Mouse (Mus musculus): ENCODE results near the gene Hnrnpk. TPM values are rescaled to one million over a fixed set of nuclear protein-coding genes. Genes with fewer than 3 reads are reported as not detected.

Hnrnpk gene
- total RNA-seq (2023), result 1,173 TPM

DNA sequence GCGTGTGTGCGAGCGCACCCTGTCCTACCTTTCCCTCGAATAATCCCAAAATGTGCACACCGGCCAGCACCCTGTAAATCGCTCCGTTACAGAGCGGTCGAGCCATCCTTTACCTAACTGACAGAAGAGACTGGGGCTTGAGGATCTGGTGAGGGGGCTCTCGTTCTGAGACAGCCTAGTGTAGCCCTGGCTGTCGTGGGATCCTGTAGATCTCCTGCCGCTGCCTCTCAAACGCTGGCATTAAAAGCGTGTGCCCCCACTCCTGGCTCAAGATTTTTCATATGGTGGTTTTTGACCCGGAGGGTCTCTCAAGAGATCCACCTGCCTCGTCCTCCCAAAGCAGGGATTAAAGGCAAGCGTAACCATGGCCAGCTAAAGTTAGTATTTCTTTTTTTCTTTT lies at the start of gene Hnrnpk:
Hnrnpk (minus strand) TSS at position 101 of the 400 bp plus-strand sequence.

DNA sequence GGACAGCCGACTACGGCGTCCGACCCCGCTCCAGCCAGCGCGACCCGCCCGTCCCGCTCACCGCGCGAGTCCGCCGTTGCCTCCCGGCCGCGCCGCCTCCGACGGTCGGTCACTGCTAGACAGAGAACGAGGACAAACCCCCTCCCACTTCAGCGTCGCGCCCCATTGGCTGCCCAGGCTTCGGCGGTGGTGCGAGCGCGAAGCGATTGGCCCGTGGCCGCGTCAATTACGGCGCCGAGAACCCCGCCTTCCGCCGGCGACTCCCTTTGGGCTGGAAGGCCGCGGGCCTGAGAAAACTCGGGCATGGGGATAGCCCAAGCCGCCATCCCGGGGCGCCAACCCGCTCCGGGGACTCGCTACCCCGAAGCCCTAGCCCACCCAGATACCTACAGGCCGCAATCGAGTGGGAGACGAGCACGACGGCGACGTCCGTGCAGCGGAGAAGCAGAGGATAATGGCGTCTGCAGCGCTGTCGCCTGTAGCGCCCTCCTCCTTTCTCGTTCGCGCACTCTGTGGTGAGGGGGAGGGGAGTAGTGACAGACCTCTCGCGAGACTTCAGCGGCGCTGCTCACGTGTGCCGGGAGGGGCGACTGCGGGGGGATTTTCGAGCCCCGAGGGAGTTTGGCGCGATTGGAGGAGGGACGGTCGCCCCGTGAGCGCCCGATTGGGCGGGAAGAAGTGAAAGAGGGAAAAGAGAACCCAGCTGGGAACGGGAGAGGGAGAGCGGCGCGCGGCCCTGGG lies 970 bp downstream of the Hnrnpk start, which contains the start of gene Rmi1:
Rmi1 (plus strand) TSS at position 246 of the 741 bp plus-strand sequence.

DNA sequence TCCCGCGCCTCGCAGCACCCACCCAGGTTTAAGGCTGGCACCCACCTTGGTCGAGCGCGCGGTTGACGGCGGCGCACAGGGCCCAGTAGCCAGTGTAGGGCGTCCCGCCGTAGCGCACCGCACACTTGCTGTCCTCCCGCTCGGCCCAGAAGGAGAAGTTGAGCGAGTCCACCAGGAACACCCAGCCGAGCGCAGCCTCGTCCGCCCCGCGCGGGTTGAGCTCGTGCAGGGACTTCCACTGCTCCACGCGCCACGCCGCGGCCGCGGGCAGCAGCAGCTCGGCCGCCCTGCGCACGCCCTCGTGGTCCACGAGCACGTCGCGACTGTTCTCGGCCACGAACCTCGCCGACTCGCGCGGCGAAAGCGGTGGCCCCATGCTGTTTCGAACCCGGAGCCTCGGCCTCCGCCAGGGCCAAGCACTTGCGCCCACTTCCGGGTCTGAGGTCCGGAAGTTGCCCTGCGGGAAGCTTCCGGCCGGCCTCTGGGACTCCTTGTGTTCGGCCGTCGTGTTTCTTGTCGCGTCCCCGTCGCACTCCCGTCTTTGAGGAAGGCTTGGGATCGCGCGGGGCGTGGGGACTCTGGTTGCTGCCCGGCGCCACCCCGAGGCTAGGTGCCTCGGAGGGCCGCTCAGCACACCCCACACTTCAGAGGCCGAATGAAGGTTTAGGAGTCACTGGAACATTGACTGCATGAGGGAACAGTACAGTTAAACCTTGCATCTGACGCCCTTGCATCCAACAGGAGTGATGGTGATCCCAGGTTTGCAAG lies 18.2 kb downstream of the Hnrnpk start, which contains the start of gene 2210016F16Rik:
2210016F16Rik (minus strand) TSS at position 447 of the 768 bp plus-strand sequence.

DNA sequence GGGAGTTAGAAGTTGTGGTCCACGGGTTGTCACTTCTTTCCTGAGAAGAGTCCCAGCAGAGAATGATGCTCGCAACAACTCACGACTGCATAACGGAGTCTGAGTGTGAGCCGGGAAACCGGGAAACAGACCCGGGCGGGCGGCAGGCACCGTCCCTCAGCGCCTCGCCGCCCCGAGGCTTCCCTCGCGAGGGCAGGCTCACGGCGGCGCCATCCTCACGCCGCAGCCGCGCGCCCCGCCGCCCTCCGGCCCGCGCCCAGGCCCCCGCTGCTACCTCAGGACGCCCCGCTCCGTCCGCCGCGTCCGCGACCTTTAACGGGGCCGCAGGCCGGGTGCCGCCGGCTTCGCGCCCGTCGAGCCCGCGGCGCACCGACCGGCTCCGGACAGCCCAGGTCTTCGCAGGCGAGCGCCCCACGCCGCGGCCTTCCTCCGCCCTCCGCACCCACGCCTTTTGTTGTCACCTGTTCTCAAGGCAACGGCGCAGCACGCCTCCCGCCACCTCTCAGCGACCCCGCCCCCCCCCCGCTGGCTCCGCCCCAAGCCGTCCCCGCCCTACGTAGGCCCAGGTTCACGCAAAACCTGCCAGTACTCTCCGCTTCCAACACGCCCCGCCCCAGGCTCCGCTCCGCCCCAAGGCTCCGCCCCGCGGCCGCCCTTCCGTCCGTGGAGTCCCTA lies 44.4 kb downstream of the Hnrnpk start, which contains the start of gene Kif27:
Kif27 (minus strand) TSS at position 494 of the 675 bp plus-strand sequence.

Other genes starting within 250 kb of the Hnrnpk start
- gene Idnk, start 245.7 kb downstream of the Hnrnpk start, total RNA-seq (2023), result 102 TPM
- gene Ubqln1, start 187.7 kb downstream of the Hnrnpk start, total RNA-seq (2023), result 85.4 TPM
- 1.6 TPM for gene Gkap1, start 127.6 kb downstream of the Hnrnpk start, total RNA-seq (2023)
- gene Kif27, start 44.2 kb downstream of the Hnrnpk start, total RNA-seq (2023), result not detected
- 16.2 TPM for gene 2210016F16Rik, start 18.1 kb downstream of the Hnrnpk start, total RNA-seq (2023)
- 28.6 TPM for gene Rmi1, start 1.1 kb downstream of the Hnrnpk start, total RNA-seq (2023)
- gene Slc28a3, start 207.5 kb upstream of the Hnrnpk start, total RNA-seq (2023), result 0.12 TPM